Mouse (Mus musculus) bone marrow, adult 2 months (tissue): Measurements from ENCODE around the gene Ighmbp2. TPM values are rescaled to one million over a fixed set of nuclear protein-coding genes. Genes with fewer than 3 reads are reported as not detected.
"Not testable (repeated sequence)": the region's sequence is repeated elsewhere in the genome, so short reads cannot be mapped to it uniquely, and the experiment has no call there.

Experiments
- H3K27ac ChIP-seq: fragments of 200-500 bp; 2 replicates; pipeline ENCODE4 v1.5.1; 2012; ENCODE audit warnings: low read depth, mild to moderate bottlenecking, control low read depth, inconsistent platforms, low read length; ENCODE audit not compliant: control insufficient read depth, poor library complexity, insufficient read depth
- H3K4me1 ChIP-seq: fragments of 200-500 bp; 2 replicates; pipeline ENCODE4 v1.6.1; 2011; ENCODE audit warnings: low read length; ENCODE audit not compliant: control insufficient read depth, insufficient read depth
- H3K4me3 ChIP-seq: fragments of 200-500 bp; replicated peaks from 2 replicates; pipeline ENCODE3; 2011; ENCODE audit warnings: mild to moderate bottlenecking, low read depth, low read length, control low read depth; ENCODE audit not compliant: control insufficient read depth
- CTCF ChIP-seq: fragments of 200-500 bp; IDR thresholded peaks from 2 replicates; pipeline ENCODE4 v1.5.1; 2011; ENCODE audit warnings: low read length, control low read depth; ENCODE audit not compliant: control insufficient read depth, insufficient read depth
- POLR2A ChIP-seq: fragments of 200-500 bp; IDR thresholded peaks from 2 replicates; pipeline ENCODE4 v1.6.1; 2011; ENCODE audit warnings: low read depth, mild to moderate bottlenecking, control low read depth, low read length, borderline replicate concordance; ENCODE audit not compliant: control insufficient read depth
- WGBS: fragments of 180-500 bp; shearing (Covaris S2); methylation state at CpG from one replicate; pipeline ENCODE4 v1.1.7; 2018; 5-methylcytosine and 5-hydroxymethylcytosine counted together
- polyA plus RNA-seq: library from polyadenylated mRNA; stranded (reverse); fragments of >200 nt; gene quantifications from 2 replicates; pipeline ENCODE4 v1.2.4, GENCODE M21; 2011; ENCODE audit warnings: low replicate concordance; ENCODE audit not compliant: missing spikeins, insufficient read depth, insufficient read length

The Ighmbp2 gene
- polyA plus RNA-seq, 1 experiment, result 5.5 TPM

GRCm38 (mm10) chr19:3261336-3261735, 21.5 kb downstream of the Ighmbp2 start:
- Histone ChIP-seq H3K27ac (no peak overlapping the region), H3K4me1 (no peaks in the 10 kb centered on the region)

GRCm38 (mm10) chr19:3260591-3260990, 22.2 kb downstream of the Ighmbp2 start:
- TF ChIP-seq CTCF, result no peak
- no peak for TF ChIP-seq POLR2A
- H3K4me1 ChIP-seq, result no peaks in the 10 kb centered on the region
- no peak overlapping the region for H3K4me3 ChIP-seq
- H3K27ac ChIP-seq, result no peak overlapping the region
- 88% methylated on average over 3 of the region's 3 CpGs for WGBS

More at GRCm38 (mm10) chr19:3261336-3261735, 21.5 kb downstream of the Ighmbp2 start:
- no peak for TF ChIP-seq POLR2A
- TF ChIP-seq CTCF, result no peak
- WGBS, result 89% methylated on average over 7 of the region's 7 CpGs
- H3K4me3 ChIP-seq, result no peak overlapping the region

GRCm38 (mm10) chr19:3260016-3260415, 22.8 kb downstream of the Ighmbp2 start:
- Histone ChIP-seq H3K4me1 (no peaks in the 10 kb centered on the region), H3K27ac (no peak overlapping the region), H3K4me3 (no peak overlapping the region)
- WGBS, result 84% methylated on average over 8 of the region's 8 CpGs
- TF ChIP-seq POLR2A (no peak), CTCF (no peak)

GRCm38 (mm10) chr19:3225261-3225660, 57.6 kb downstream of the Ighmbp2 start:
- 60% methylated on average over 4 of the region's 6 CpGs for WGBS
- H3K4me1 ChIP-seq, H3K27ac ChIP-seq, H3K4me3 ChIP-seq: not testable (repeated sequence)

- not testable (repeated sequence) for H3K27ac ChIP-seq, H3K4me1 ChIP-seq, H3K4me3 ChIP-seq
- WGBS, result 62% methylated on average over 1 of the region's 1 CpGs
These were observed 67.9 kb downstream of the Ighmbp2 start for GRCm38 (mm10) chr19:3214937-3215336.

Other genes starting within 250 kb of the Ighmbp2 start
- gene Mrpl21, start 116 bp downstream of the Ighmbp2 start, polyA plus RNA-seq, result 33.0 and 39.3 TPM in 2 replicates
- gene Cpt1a, start 39.3 kb upstream of the Ighmbp2 start, polyA plus RNA-seq, result 11.5 and 27.9 TPM in 2 replicates
- gene Tesmin, start 105.8 kb upstream of the Ighmbp2 start, polyA plus RNA-seq, result 1.1 TPM in 1 of 2 replicates, not detected in the other
- not detected in 2 replicates for gene Gal, start 131.5 kb upstream of the Ighmbp2 start, polyA plus RNA-seq